Mouse (Mus musculus) 3134 (cell line): Measurements from ENCODE around the gene Pcmtd2.
"Not testable (repeated sequence)": the region's sequence is repeated elsewhere in the genome, so short reads cannot be mapped to it uniquely, and the experiment has no call there.

Experiments
- DNase-seq: peaks from one replicate; pipeline ENCODE4 v3.0.0-alpha.2; 2011; ENCODE audit warnings: low spot score; ENCODE audit not compliant: insufficient read length; ENCODE audit errors: extremely low read depth

Pcmtd2 gene

GRCm38 (mm10) chr2:181837372-181838292, at the start of gene Pcmtd2:
Pcmtd2 (plus strand) TSS chr2:181837854.
- DNase-seq: peak; percentile 85

DNA sequence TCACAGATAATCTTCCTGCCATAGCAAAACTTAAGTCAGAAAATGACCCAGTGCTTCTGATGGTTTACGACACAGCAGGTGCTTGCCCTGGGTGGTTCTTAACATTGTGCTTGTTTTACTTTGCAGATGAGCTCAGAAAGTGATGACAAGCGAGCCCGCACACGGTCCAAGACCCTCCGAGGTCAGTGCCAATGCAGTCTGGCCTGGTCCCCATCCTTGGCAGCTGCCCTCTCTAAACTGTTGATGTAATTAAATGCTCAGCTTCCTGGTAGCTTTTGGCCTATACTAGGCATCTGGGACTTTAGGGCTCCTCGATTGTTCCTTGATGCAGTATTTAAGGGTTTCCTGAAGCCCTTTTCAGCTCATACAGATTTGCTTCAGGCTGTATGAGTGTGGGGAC, 48.3 kb upstream of the Pcmtd2 start:
- no peak for DNase-seq

GRCm38 (mm10) chr2:181793186-181793585, 44.5 kb upstream of the Pcmtd2 start:
- not testable (repeated sequence) for DNase-seq

GRCm38 (mm10) chr2:181795641-181796130, 42.0 kb upstream of the Pcmtd2 start:
- DNase-seq: no peak

DNA sequence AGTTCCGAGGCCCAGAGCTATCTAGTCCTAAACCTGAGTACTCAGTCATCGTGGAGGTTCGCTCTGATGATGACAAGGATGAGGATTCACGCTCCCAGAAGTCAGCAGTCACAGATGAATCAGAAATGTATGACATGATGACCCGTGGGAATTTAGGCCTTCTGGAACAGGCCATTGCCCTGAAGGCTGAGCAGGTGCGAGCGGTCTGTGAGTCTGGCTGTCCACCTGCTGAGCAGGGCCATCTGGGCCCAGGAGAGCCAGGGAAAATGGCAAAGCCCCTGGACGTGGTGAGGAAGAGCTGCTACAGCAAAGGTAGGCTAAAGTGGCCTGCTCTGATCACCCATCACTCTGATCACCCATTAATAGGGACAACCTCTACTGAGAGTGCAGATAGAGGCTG, 40.0 kb upstream of the Pcmtd2 start:
- DNase-seq: no peak

- no peak for DNase-seq
Observed at GRCm38 (mm10) chr2:181829032-181829650, 8.5 kb upstream of the Pcmtd2 start.

- DNase-seq: peak; percentile 53
Observed at GRCm38 (mm10) chr2:181832745-181833144, 4.9 kb upstream of the Pcmtd2 start.

- DNase-seq: no peak
Observed at GRCm38 (mm10) chr2:181838293-181838680, 633 bp downstream of the Pcmtd2 start.

DNA sequence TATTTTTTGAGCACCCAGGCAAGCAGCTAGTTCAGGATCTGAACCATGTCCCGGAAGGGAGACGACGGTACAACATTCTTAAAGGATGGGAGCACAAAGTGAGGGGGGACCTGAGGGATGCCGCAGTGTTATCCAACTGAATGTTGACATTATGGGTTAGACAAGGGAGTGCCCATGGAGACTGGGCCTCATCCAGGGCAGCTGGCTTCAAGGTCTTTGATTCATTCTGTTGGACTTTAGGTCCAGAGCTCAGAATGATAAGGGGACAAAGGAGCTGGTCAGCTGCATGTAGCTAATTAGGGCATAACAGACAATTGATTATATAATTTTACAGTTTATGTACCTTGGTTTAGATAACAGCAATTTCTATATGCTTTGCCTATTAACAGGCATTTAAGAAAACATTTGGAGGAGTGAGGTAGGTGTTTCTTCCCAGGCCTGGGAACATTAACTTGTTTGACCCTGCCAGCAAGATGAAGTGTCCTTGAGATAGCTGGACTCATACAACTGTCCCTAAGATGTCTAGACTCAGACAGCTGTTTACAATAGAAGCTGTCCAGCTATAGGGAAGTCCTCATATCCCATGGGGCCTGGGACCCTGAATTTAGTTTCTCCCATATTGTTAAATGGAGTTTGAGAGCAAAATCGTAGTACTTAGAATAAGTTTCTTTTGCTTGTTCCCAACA, 8.2 kb downstream of the Pcmtd2 start:
- DNase-seq: no peak

- DNase-seq: peak; percentile 92
Observed at GRCm38 (mm10) chr2:181863791-181864535, 26.3 kb downstream of the Pcmtd2 start, which contains the start of gene Polr3k. Polr3k (plus strand) TSS chr2:181864337.

GRCm38 (mm10) chr2:181864536-181864860, 26.8 kb downstream of the Pcmtd2 start:
- DNase-seq: no peak

GRCm38 (mm10) chr2:181866931-181867330, 29.3 kb downstream of the Pcmtd2 start:
- DNase-seq: peak; percentile 43

- no peak for DNase-seq
Observed at GRCm38 (mm10) chr2:181871039-181871438, 33.4 kb downstream of the Pcmtd2 start.

DNA sequence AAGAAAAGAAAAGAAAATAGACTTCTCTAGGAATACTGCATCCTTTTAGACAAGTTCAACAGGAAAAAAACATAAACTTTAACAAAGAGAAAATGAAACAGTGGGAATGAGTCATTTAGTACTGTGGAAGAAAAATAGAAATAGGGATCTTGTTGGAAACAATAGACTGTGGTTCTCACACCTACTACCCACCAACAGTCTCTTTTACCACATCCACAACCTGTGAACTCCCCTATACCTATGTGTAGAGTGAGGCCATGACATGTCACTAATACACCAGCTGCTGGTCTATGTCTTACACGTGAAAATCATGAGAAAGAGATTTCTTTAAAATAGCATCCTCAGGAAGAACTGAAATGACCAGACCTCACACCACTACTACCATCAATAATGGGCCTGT, 41.2 kb downstream of the Pcmtd2 start:
- no peak for DNase-seq

GRCm38 (mm10) chr2:181883022-181883749, 45.5 kb downstream of the Pcmtd2 start:
- no peak for DNase-seq
